Mouse (Mus musculus) hindbrain, embryonic 13.5 days (tissue): ENCODE measurements around the gene Snx13. TPM values are rescaled to one million over a fixed set of nuclear protein-coding genes. Genes with fewer than 3 reads are reported as not detected.
A peak's percentile ranks its signal among the peaks of the same experiment; 100 is the strongest.

ENCODE experiments used
- ATAC-seq: fragments of 200-750 bp; cut with Nextera tagmentation; 2 replicates; pipeline ENCODE4 v1.8.0; 2017; ENCODE audit warnings: moderate TSS enrichment; ENCODE audit not compliant: low FRiP score
- H3K27ac ChIP-seq: fragments of 300-500 bp; sonication (generic); 2 replicates; pipeline ENCODE4 v1.5.1; 2015; ENCODE audit warnings: inconsistent platforms, mild to moderate bottlenecking, moderate library complexity
- H3K27me3 ChIP-seq: fragments of 300-500 bp; sonication (generic); 2 replicates; pipeline ENCODE4 v1.6.1; 2015; ENCODE audit warnings: mild to moderate bottlenecking, inconsistent platforms
- H3K36me3 ChIP-seq: fragments of 300-500 bp; sonication (generic); 2 replicates; pipeline ENCODE4 v1.6.1; 2015; ENCODE audit warnings: mild to moderate bottlenecking, inconsistent platforms
- H3K4me1 ChIP-seq: fragments of 300-500 bp; sonication (generic); replicated peaks from 2 replicates; pipeline ENCODE4 v1.6.1; 2015; ENCODE audit warnings: inconsistent platforms
- H3K4me2 ChIP-seq: fragments of 300-500 bp; sonication (generic); 2 replicates; pipeline ENCODE4 v1.6.1; 2015; ENCODE audit warnings: inconsistent platforms, mild to moderate bottlenecking, moderate library complexity
- H3K4me3 ChIP-seq: fragments of 300-500 bp; sonication (generic); 2 replicates; pipeline ENCODE4 v1.5.1; 2015; ENCODE audit warnings: mild to moderate bottlenecking, inconsistent platforms
- H3K9ac ChIP-seq: fragments of 300-500 bp; sonication (generic); 2 replicates; pipeline ENCODE4 v1.6.1; 2015; ENCODE audit warnings: mild to moderate bottlenecking, inconsistent platforms
- H3K9me3 ChIP-seq: fragments of 300-500 bp; sonication (generic); 2 replicates; pipeline ENCODE4 v1.6.1; 2016; ENCODE audit warnings: inconsistent platforms
- WGBS: fragments of 180-500 bp; shearing (Covaris S2); methylation state at CpG from one replicate; pipeline ENCODE4 v1.1.7; 2015; 5-methylcytosine and 5-hydroxymethylcytosine counted together
- polyA plus RNA-seq: library from polyadenylated mRNA; unstranded; fragments of >200 nt; fragmentation: Nextera tagmentation; extraction: Ambion mirVana; gene quantifications from 2 replicates; pipeline ENCODE4 v1.2.1, GENCODE M21; 2015

Snx13 gene
- polyA plus RNA-seq, 1 experiment from 2014 or later = 28.0 TPM

DNA sequence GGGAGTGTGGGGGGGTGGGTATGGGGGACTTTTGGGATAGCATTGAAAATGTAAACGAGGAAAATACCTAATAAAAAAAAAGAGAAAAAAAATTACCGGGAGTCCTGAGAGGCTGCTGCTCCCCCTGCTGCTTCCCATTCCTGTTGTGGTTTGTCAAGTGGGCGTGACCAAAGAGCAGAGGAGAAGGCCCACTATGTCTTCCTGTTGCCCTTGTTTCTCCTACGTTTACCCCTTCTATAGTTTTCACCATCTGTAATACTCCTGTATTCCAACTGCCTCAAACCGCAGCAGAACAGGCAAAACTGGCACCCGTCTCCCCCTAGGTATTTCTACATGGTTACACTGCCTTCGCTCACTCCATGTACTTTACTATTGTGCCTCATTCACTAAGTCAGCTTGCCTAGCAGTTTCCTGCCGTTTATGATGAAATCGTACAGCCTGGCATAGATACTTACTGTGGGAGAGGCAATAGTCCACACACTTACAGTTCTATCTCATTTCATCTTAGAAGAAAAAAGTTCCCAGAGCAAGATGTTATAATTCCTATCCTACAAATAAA lies 28.2 kb upstream of the Snx13 start:
- WGBS = 84% methylated on average over 9 of the region's 9 CpGs
- H3K4me2 ChIP-seq = no peak overlapping the region

DNA sequence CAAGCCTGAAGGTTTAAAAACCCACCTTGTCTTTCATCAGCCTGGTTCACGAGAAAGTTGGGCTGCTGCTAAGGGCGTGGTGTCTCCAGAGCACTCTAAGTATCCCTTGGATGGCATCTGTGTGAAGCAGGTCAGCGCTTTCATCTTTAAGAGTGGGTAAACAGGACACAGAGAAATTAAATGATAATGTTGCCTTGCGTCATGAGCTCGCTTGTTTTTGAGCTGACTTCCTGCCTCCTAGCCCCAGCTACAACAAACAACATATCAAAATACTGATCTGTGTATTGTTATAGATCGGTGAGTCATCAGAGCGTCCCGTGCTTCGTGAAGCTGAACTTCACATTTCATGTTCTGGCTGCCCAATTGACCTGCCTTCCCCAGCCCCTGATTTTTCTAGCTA lies 25.7 kb upstream of the Snx13 start:
- Histone ChIP-seq H3K4me2 (no peak overlapping the region), H3K4me1 (no peaks in the 10 kb centered on the region), H3K36me3 (no peaks in the 10 kb centered on the region), H3K9ac (no peak overlapping the region), H3K27ac (no peak overlapping the region), H3K4me3 (no peak overlapping the region), H3K9me3 (no peaks in the 10 kb centered on the region), H3K27me3 (no peaks in the 10 kb centered on the region)
- no peak for ATAC-seq
- 87% methylated on average over 9 of the region's 9 CpGs for WGBS

More for the DNA sequence above, 28.2 kb upstream of the Snx13 start:
- ATAC-seq = no peak
- Histone ChIP-seq H3K9me3 (no peaks in the 10 kb centered on the region), H3K9ac (no peak overlapping the region), H3K27ac (no peak overlapping the region), H3K4me3 (no peak overlapping the region), H3K4me1 (no peaks in the 10 kb centered on the region), H3K36me3 (no peaks in the 10 kb centered on the region), H3K27me3 (no peaks in the 10 kb centered on the region)

DNA sequence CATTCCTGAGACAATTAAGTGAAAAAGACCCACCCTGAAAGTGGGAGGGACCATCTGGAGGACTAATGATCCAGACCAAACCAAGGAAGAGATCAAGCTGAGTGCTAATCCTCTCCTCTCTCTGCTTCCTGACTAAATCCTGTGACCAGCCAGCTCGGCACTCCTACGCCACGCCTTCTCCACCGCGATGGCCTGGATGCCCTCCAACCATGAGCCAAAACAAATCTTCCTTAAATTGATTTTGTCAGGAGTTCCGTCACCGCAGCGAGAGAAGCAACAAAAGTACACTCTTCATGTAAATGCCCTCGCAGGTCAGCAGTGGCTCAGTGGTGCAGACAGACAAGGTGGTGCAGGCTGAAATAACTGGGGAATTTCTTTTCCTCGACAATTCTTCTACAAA lies 24.9 kb upstream of the Snx13 start:
- Histone ChIP-seq H3K36me3 (no peaks in the 10 kb centered on the region), H3K4me3 (no peak overlapping the region), H3K4me2 (no peak overlapping the region), H3K9ac (no peak overlapping the region), H3K4me1 (no peaks in the 10 kb centered on the region), H3K27me3 (no peaks in the 10 kb centered on the region), H3K27ac (no peak overlapping the region), H3K9me3 (no peaks in the 10 kb centered on the region)
- WGBS = 65% methylated on average over 10 of the region's 10 CpGs
- ATAC-seq = no peak

DNA sequence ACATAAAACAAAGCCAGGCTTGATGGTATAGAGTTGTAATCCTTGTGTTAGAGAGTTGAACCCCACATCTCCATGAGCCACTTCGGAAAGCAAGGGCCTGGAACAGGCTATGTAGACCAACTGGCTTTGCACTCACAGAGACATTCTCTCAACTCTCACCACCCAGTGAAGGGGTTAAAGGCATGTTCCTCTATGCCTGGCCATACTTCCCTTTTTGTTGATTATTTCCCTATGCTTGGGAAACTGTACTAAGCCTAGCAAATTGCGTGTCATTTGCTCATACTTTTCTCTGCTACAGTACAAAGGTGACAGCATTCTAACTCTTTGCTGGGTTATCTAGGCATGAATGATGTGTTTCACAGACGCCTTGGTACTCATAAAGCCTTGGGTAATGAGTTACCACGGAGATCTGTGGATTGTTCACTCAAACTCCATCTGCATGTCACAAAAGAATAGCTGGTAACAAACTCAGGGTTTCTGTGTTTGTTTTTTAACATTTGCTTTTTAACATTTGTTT lies 21.0 kb upstream of the Snx13 start:
- ATAC-seq = no peak
- whole genome bisulfite sequencing = 48% methylated on average over 4 of the region's 4 CpGs
- H3K9me3 ChIP-seq = no peaks in the 10 kb centered on the region
- H3K27me3 ChIP-seq = no peaks in the 10 kb centered on the region
- H3K4me3 ChIP-seq = no peak overlapping the region
- no peaks in the 10 kb centered on the region for H3K36me3 ChIP-seq
- no peak overlapping the region for H3K27ac ChIP-seq
- no peak overlapping the region for H3K4me2 ChIP-seq
- no peaks in the 10 kb centered on the region for H3K4me1 ChIP-seq
- H3K9ac ChIP-seq = no peak overlapping the region

DNA sequence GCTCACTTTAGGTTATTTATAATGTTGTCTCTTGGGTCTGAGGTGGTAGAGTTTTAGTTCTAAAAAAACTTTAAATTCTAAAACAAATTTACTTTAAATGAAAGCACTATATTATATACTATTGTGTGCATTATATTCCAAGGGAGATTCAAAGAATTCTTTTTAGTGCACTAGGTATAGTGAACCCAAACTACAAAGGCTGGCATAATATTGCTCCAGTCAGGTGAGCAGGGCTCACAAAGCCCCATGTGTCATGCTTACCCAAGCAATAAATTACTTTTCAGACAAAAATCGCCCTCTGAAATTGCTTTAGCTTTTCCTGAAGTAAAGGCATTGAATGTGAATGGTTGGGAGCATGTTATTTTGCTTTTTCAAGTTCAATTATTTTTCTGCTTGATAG lies 19.5 kb upstream of the Snx13 start:
- no peaks in the 10 kb centered on the region for H3K27me3 ChIP-seq
- ATAC-seq = no peak
- H3K4me1 ChIP-seq = no peaks in the 10 kb centered on the region
- no peaks in the 10 kb centered on the region for H3K9me3 ChIP-seq
- no peaks in the 10 kb centered on the region for H3K36me3 ChIP-seq
- no peak overlapping the region for H3K4me3 ChIP-seq
- no peak overlapping the region for H3K9ac ChIP-seq
- no peak overlapping the region for H3K4me2 ChIP-seq
- 48% methylated on average over 1 of the region's 1 CpGs for WGBS
- no peak overlapping the region for H3K27ac ChIP-seq

DNA sequence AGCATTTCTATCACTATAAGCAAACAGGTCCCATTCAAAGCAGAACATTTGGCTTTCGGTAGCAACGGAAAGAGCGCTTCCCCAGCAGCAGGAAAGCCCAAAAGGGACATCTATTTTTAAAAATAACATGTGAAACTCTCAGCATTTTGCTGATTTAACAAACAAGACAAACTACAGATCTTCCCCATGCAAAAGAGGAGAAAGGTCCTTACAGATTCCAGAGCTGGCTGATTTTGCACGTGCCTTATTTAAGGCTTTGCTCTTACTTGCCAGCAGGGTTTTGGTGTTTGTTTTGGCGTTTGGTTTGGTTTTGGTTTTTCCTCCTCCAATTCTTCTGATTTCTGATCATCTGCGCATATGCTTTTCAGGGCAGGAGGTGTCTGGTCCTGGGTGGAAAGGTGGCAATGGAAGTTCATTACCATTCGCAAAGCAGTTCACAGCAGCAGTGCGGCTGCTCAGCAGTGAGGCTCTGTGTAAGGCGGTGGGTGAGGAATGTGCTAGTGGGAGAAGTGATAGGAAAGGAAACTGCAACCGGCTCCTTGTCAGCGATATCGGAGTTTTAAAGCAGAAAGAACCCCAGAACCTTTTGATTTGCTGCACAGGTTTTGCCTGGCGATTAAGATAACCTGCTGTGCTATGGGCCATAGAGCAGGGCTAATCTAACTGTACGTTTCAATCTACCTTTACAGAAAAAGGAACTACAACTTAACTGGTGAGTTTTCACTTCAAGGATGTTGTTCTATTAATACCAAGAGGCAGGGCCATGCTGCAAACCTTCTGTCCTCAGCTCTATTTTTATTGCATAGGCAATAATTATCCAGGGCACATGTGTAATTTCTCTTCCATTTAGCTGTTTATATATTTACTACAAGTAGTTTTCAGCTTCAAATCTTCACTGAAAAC lies 8.1 kb upstream of the Snx13 start:
- no peaks in the 10 kb centered on the region for H3K4me1 ChIP-seq
- H3K36me3 ChIP-seq = no peaks in the 10 kb centered on the region
- H3K9me3 ChIP-seq = no peaks in the 10 kb centered on the region
- H3K4me3 ChIP-seq = no peak overlapping the region
- no peak overlapping the region for H3K27ac ChIP-seq
- 29% methylated on average over 14 of the region's 14 CpGs for WGBS
- peak overlapping the region; percentile 40 for H3K4me2 ChIP-seq
- no peaks in the 10 kb centered on the region; the same call in 1 of the 2 replicates for H3K27me3 ChIP-seq
- no peak overlapping the region for H3K9ac ChIP-seq
- ATAC-seq = no peak

DNA sequence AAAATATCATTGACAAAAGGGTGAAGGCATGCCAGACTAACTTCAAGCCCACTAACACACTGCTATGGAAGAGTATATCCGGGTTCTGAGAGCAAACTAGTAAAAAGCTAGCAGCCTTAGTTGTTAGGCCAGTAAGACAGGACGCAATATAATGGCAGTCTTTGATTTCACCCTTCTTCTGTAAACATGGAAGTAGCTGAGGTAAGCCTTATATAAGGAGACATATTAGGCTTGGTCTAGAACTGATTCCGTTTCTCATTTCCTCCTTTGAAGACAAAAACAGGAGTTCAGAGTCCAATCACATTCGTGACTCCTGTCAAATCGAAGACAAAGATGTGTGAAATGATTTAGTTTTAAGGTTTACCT lies 7.4 kb upstream of the Snx13 start:
- Histone ChIP-seq H3K27ac (no peak overlapping the region), H3K9ac (no peak overlapping the region), H3K27me3 (no peaks in the 10 kb centered on the region; the same call in 1 of the 2 replicates), H3K4me1 (no peaks in the 10 kb centered on the region), H3K4me2 (no peak overlapping the region), H3K36me3 (no peaks in the 10 kb centered on the region), H3K4me3 (no peak overlapping the region), H3K9me3 (no peaks in the 10 kb centered on the region)
- ATAC-seq = no peak
- WGBS = 78% methylated on average over 5 of the region's 5 CpGs

DNA sequence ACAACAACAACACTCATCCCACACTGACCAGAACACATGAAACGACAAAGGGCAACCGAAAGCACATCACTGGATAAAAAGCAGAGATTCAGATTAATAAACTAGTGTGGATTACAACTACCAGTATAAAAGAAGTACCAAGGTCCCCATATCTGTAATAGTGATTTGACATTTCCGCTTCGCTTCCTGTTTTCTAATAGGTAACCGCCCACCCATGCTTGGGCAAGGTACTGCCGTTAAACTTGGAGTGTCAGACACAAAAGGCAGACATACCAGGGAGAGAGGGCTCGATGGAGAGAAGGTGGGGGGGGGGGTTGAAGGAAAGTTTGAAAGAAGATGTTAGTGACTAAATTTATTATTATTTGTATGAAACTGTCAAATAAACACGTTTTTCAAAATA lies 5.0 kb upstream of the Snx13 start:
- ATAC-seq = no peak
- no peaks in the 10 kb centered on the region for H3K9me3 ChIP-seq
- 76% methylated on average over 8 of the region's 8 CpGs for WGBS
- no peak overlapping the region for H3K27ac ChIP-seq
- H3K4me3 ChIP-seq = no peak overlapping the region
- no peaks in the 10 kb centered on the region for H3K36me3 ChIP-seq
- H3K4me2 ChIP-seq = no peak overlapping the region
- H3K4me1 ChIP-seq = no peaks in the 10 kb centered on the region
- no peak overlapping the region for H3K9ac ChIP-seq
- H3K27me3 ChIP-seq = peaks cover 9% of the 10 kb centered on the region

DNA sequence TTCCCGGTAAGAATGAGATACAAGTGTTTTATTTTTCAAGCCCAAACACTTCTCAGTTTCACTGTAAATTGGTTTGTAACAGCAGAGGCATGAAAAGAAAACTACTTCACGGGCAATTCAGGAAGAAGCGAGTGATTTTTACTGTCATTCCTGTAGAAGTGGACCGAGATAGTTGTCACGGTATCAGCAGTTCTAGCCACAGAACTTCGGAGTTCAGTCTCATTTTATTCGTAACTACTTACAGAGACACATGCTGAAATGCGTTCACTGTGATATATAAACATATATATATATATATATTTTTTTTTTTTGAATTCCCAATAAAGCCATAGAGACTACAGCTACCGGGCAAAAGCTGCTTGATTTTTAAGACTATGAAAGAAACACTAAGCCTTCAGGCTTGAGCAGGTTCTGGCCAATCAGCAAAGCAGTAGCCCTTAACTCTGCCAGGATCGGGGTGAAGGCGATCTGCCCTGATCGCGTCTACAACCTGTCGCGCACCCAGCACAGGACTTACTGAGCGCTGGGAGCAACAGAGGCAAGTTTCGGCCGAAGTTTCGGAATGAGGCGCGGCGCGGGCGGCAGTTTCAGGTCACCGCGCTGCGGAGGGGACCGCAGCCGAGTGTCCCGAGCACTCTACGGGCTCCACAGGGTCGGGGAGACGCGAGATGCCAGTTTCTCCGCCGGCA lies 532 bp upstream of the Snx13 start:
- Histone ChIP-seq H3K9ac (peak overlapping the region; percentile 98), H3K4me1 (peaks cover 20% of the 10 kb centered on the region), H3K27ac (peak overlapping the region; percentile 97), H3K9me3 (no peaks in the 10 kb centered on the region), H3K4me2 (peak overlapping the region; percentile 85), H3K4me3 (peak overlapping the region; percentile 96), H3K36me3 (no peaks in the 10 kb centered on the region), H3K27me3 (peaks cover 9% of the 10 kb centered on the region; the same call in 1 of the 2 replicates)
- under 1% methylated on average over 36 of the region's 36 CpGs for WGBS
- ATAC-seq = peak; percentile 82

DNA sequence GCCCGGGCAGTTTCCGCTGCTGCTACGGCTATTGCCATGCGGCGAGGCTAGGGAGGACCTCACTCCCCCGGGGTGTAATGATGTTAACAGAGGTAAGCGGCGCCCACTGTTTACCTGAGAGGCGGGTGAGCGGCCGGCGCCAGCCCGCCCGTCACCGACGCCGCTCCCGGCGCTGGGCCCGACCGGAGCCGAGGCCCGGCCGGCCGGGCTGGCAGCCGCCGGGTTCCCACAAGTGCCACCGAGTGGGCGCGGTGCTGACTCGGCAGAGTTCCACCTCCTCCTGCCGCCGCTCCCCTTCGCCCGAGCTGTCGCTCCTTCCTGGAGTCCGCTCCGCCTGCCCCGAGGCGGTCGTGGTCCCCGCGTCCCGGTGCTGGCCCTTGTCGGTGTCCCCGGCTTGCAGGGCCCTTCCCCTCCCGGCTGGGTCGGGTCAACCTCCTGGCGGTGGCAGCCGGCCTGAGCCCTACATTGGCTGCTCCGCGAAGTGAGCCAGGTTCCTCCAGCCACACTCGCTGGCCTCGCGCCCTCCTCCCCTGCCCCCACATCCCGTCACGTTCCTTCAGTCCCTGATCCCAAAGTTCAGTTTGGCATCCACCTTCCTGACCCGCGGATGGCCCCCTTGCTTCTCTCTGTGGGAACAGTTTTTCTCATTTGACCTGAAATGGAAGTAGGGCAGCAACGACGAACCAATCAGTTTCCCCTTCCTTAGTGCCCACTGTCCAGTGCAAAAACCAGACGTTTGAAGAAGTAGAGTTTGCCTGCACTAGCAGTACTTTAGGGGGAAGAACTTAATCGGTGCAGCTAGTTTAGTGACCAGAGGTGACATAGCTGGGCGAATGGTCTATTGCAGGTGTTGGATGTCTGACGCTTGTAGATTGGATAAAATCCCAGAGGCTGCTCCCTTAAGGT lies 587 bp downstream of the Snx13 start:
- WGBS = under 1% methylated on average over 65 of the region's 65 CpGs
- H3K9me3 ChIP-seq = no peaks in the 10 kb centered on the region
- peak overlapping the region; percentile 96 for H3K4me3 ChIP-seq
- H3K9ac ChIP-seq = peak overlapping the region; percentile 98
- peaks cover 21% of the 10 kb centered on the region for H3K4me1 ChIP-seq
- peak overlapping the region; percentile 97 for H3K27ac ChIP-seq
- no peaks in the 10 kb centered on the region for H3K36me3 ChIP-seq
- H3K27me3 ChIP-seq = peaks cover 9% of the 10 kb centered on the region; the same call in 1 of the 2 replicates
- peak; percentile 92 for ATAC-seq
- H3K4me2 ChIP-seq = peak overlapping the region; percentile 85

DNA sequence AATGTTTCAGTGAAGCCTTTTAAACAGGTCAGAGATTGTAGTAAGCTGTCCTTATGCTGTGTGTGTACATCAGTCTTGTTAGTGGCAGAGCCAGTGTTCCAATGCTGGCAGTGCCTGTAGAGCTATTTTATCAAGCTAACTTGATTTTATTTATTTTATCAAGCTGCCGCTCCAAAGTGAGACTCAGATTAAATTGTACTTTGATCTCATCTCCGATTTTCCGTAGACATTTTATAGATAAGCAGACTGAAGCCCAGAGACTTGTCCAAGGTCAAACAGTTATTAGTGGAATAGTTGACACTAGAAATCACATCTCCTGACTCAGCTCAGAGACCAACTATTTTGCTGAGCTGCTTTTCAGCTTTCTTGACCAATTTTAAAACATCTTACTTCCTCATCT lies 1.9 kb downstream of the Snx13 start:
- ATAC-seq = no peak
- WGBS = 88% methylated on average over 3 of the region's 3 CpGs
- no peaks in the 10 kb centered on the region for H3K36me3 ChIP-seq
- H3K9me3 ChIP-seq = no peaks in the 10 kb centered on the region
- H3K4me1 ChIP-seq = peaks cover 21% of the 10 kb centered on the region
- no peak overlapping the region for H3K4me3 ChIP-seq
- H3K4me2 ChIP-seq = 0 out of 2 replicates have a peak overlapping the region, but pooled peaks have one; percentile 4
- peaks cover 9% of the 10 kb centered on the region; the same call in 1 of the 2 replicates for H3K27me3 ChIP-seq
- no peak overlapping the region for H3K27ac ChIP-seq
- H3K9ac ChIP-seq = no peak overlapping the region
